Mouse (Mus musculus): ENCODE results near the gene Fxyd3. TPM values are rescaled to one million over a fixed set of nuclear protein-coding genes. Genes with fewer than 3 reads are reported as not detected.

Fxyd3 gene
- polyA plus RNA-seq, 1 experiment = 22.7 TPM

DNA sequence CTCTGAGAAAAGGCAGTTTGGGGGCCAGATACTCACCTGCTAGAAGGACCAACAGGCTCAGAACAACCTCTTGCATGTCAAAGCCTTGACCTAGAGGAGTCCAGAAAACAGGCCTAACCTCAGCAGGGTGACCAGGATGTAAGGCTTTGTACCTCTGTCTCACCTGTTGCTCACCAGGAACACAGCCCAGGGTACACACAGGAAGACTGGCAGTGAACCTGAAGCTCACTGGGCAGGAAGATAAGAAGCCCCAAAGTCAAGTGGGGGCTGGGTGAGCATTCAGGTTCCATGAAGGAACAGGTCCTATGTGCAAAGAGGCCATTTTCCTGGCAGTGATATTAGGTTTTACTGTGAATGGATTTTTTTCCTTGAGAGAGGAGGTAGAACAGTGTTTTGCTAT is 3.0 kb downstream of the Fxyd3 start:
- TF ChIP-seq POLR2A (IDR thresholded peaks at IDR 0.05; ENCODE audit: low read depth, low read length) = no peak
- no peak for TF ChIP-seq CTCF (IDR thresholded peaks at IDR 0.05; ENCODE audit: extremely low read depth, insufficient read length, insufficient replicate concordance, low read depth, low read length)
- Histone ChIP-seq H3K27ac (ENCODE audit: insufficient read depth, low read depth, low read length) (no peak overlapping the region), H3K36me3 (ENCODE audit: control insufficient read depth, insufficient read depth, low read length) (no peaks in the 10 kb centered on the region), H3K27me3 (ENCODE audit: control insufficient read depth, insufficient read depth, low read length) (no peaks in the 10 kb centered on the region), H3K4me3 (ENCODE audit: low read depth, low read length) (no peak overlapping the region), H3K4me1 (ENCODE audit: control insufficient read depth, insufficient read depth, insufficient read length, low read length) (no peaks in the 10 kb centered on the region; the same call in 1 of the 2 replicates)

DNA sequence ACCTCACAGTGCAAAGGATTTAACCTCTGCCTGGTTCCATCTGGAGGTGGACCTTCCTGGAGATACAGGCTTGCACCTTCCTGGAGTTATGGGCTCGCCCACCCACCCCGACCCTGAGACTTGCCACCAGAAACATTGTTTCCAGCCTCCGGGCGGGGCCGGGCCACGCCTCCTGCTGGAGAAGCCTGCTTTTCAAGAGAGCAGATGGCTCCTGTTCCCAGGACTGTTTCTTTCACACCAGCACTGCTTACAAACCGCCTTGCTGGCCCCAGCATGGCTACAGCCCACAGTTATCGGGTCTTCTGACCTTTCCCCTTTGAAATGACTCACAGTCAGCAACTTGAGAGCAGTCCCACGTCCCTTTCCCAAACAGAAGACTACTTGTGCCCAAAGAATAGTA is 4.2 kb downstream of the Fxyd3 start:
- no peaks in the 10 kb centered on the region; the same call in 1 of the 2 replicates for H3K4me1 ChIP-seq (ENCODE audit: control insufficient read depth, insufficient read depth, insufficient read length, low read length)
- 21% methylated on average over 9 of the region's 9 CpGs for WGBS
- TF ChIP-seq POLR2A (IDR thresholded peaks at IDR 0.05; ENCODE audit: low read depth, low read length) = no peak
- no peak for TF ChIP-seq CTCF (IDR thresholded peaks at IDR 0.05; ENCODE audit: extremely low read depth, insufficient read length, insufficient replicate concordance, low read depth, low read length)
- no peak overlapping the region for H3K4me3 ChIP-seq (ENCODE audit: low read depth, low read length)
- H3K27ac ChIP-seq (ENCODE audit: insufficient read depth, low read depth, low read length) = no peak overlapping the region
- no peaks in the 10 kb centered on the region for H3K36me3 ChIP-seq (ENCODE audit: control insufficient read depth, insufficient read depth, low read length)
- no peaks in the 10 kb centered on the region for H3K27me3 ChIP-seq (ENCODE audit: control insufficient read depth, insufficient read depth, low read length)

DNA sequence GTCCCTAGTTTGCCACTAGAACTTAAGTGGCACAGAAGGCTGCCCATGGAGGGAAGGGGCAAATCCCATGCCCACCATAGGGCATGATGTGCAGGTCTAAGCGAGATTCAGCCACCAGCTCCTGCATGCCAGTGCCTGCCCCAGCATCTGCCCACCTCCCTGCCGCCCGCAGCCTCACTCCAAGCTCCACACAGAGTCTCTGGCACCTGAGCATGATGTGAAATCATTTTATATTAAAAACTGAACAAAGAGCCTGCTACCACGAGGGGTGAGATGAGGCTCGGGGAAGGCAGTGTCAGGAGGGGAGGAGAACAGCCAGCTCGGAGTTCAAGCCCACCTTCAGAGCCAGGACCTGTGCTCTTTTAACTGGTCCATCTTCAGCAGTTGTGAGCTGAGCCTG is 6.2 kb downstream of the Fxyd3 start:
- H3K36me3 ChIP-seq (ENCODE audit: control insufficient read depth, insufficient read depth, low read length) = no peaks in the 10 kb centered on the region
- 86% methylated on average over 6 of the region's 6 CpGs for WGBS
- H3K27ac ChIP-seq (ENCODE audit: insufficient read depth, low read depth, low read length) = no peak overlapping the region
- no peaks in the 10 kb centered on the region; the same call in 1 of the 2 replicates for H3K4me1 ChIP-seq (ENCODE audit: control insufficient read depth, insufficient read depth, insufficient read length, low read length)
- H3K4me3 ChIP-seq (ENCODE audit: low read depth, low read length) = no peak overlapping the region
- no peak for TF ChIP-seq CTCF (IDR thresholded peaks at IDR 0.05; ENCODE audit: extremely low read depth, insufficient read length, insufficient replicate concordance, low read depth, low read length)
- TF ChIP-seq POLR2A (IDR thresholded peaks at IDR 0.05; ENCODE audit: low read depth, low read length) = no peak
- no peaks in the 10 kb centered on the region for H3K27me3 ChIP-seq (ENCODE audit: control insufficient read depth, insufficient read depth, low read length)

DNA sequence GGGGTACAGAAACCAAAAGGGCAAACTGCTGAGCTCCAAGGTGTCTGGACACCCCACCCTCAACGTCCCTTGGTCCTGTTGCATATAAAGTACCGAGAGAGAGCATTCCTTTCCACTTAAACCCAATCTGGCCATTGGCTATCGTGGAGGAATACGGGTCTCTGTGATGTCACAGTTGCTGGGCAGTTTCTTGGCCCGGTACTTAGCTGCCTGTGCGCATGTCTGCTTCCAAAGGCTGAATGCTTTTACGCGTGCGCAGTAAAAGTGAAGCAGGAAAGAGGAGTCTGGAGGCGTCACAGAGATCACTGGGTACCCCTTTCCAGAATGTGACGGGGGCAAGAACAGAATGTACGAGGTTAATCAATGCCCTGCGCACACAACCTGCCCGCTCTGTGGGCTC is 7.0 kb downstream of the Fxyd3 start:
- H3K4me1 ChIP-seq (ENCODE audit: control insufficient read depth, insufficient read depth, insufficient read length, low read length) = no peaks in the 10 kb centered on the region; the same call in 1 of the 2 replicates
- 92% methylated on average over 14 of the region's 14 CpGs for WGBS
- H3K36me3 ChIP-seq (ENCODE audit: control insufficient read depth, insufficient read depth, low read length) = no peaks in the 10 kb centered on the region
- TF ChIP-seq CTCF (IDR thresholded peaks at IDR 0.05; ENCODE audit: extremely low read depth, insufficient read length, insufficient replicate concordance, low read depth, low read length) = no peak
- no peak for TF ChIP-seq POLR2A (IDR thresholded peaks at IDR 0.05; ENCODE audit: low read depth, low read length)
- H3K27ac ChIP-seq (ENCODE audit: insufficient read depth, low read depth, low read length) = no peak overlapping the region
- H3K27me3 ChIP-seq (ENCODE audit: control insufficient read depth, insufficient read depth, low read length) = no peaks in the 10 kb centered on the region
- no peak overlapping the region for H3K4me3 ChIP-seq (ENCODE audit: low read depth, low read length)

DNA sequence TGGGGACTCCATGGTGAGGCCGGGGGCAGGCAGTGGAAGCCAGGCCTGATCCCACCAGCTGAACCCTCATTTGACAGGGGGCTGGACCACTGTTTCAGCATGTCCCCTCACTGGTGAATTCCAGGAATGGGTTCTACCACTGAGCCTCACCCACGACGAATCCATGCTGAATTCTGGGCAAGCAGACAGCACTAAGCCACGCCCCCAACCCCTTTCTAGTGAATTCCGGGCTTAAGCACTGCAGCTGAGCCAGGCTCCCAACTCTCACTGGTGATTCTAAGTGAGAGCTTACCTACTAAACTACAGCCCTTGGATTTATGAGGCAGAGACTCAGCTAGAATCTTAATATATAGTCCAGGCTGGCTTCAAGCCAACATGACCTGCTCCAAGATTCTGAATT is 8.7 kb downstream of the Fxyd3 start:
- Histone ChIP-seq H3K27ac (ENCODE audit: insufficient read depth, low read depth, low read length) (no peak overlapping the region), H3K27me3 (ENCODE audit: control insufficient read depth, insufficient read depth, low read length) (no peaks in the 10 kb centered on the region), H3K4me1 (ENCODE audit: control insufficient read depth, insufficient read depth, insufficient read length, low read length) (no peaks in the 10 kb centered on the region; the same call in 1 of the 2 replicates), H3K4me3 (ENCODE audit: low read depth, low read length) (no peak overlapping the region), H3K36me3 (ENCODE audit: control insufficient read depth, insufficient read depth, low read length) (no peaks in the 10 kb centered on the region)
- 37% methylated on average over 5 of the region's 5 CpGs for WGBS
- TF ChIP-seq CTCF (IDR thresholded peaks at IDR 0.05; ENCODE audit: extremely low read depth, insufficient read length, insufficient replicate concordance, low read depth, low read length) (no peak), POLR2A (IDR thresholded peaks at IDR 0.05; ENCODE audit: low read depth, low read length) (no peak)

DNA sequence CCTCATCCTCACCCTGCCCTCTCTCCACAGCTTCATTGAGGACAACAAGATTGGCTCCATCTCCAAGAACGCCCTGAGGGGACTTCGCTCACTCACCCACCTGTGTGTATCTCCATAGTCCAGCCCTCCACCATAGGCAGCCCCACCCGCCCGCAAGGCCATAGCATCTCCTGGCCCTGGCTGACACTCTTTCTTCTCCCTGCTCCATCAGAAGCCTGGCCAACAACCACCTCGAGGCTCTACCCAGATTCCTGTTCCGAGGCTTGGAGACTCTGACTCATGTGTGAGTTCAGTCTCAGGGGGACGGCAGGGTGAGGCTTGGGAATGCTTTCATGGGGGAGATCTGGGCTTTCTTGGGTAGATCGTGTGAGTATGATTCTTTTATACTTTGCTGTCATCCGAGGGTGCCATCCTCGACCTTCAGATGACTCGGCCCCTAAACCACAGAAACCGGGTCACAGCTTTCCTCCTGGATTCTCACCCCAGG is 13.4 kb downstream of the Fxyd3 start:
- H3K27ac ChIP-seq (ENCODE audit: insufficient read depth, low read depth, low read length) = no peak overlapping the region
- H3K4me3 ChIP-seq (ENCODE audit: low read depth, low read length) = no peak overlapping the region
- no peak for TF ChIP-seq POLR2A (IDR thresholded peaks at IDR 0.05; ENCODE audit: low read depth, low read length)
- no peak for TF ChIP-seq CTCF (IDR thresholded peaks at IDR 0.05; ENCODE audit: extremely low read depth, insufficient read length, insufficient replicate concordance, low read depth, low read length)
- no peaks in the 10 kb centered on the region for H3K36me3 ChIP-seq (ENCODE audit: control insufficient read depth, insufficient read depth, low read length)
- 83% methylated on average over 12 of the region's 12 CpGs for WGBS
- H3K4me1 ChIP-seq (ENCODE audit: control insufficient read depth, insufficient read depth, insufficient read length, low read length) = no peaks in the 10 kb centered on the region
- H3K27me3 ChIP-seq (ENCODE audit: control insufficient read depth, insufficient read depth, low read length) = no peaks in the 10 kb centered on the region

DNA sequence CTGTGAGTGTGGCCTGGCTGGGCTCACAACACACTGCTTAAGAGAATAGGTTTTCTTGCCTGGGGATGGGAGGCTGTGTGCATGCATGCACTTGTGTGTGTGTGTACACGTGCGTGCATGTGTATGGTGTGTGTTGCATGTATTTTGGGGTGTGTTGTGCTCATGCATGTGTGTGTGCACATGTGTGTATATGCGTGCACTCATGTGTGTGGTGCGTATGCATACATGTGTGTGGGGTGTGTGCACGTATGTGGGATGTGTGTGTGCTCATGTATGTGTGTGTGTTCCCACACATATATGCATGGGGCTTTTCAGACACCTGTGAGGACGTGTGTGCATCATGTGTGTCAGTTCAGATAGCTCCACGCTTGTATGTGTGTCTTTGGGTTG is 15.9 kb downstream of the Fxyd3 start:
- no peaks in the 10 kb centered on the region for H3K27me3 ChIP-seq (ENCODE audit: control insufficient read depth, insufficient read depth, low read length)
- no peak overlapping the region for H3K27ac ChIP-seq (ENCODE audit: insufficient read depth, low read depth, low read length)
- WGBS = 89% methylated on average over 7 of the region's 7 CpGs
- H3K36me3 ChIP-seq (ENCODE audit: control insufficient read depth, insufficient read depth, low read length) = no peaks in the 10 kb centered on the region
- no peak overlapping the region for H3K4me3 ChIP-seq (ENCODE audit: low read depth, low read length)
- peaks cover 2% of the 10 kb centered on the region; the same call in 1 of the 2 replicates for H3K4me1 ChIP-seq (ENCODE audit: control insufficient read depth, insufficient read depth, insufficient read length, low read length)
- TF ChIP-seq POLR2A (IDR thresholded peaks at IDR 0.05; ENCODE audit: low read depth, low read length) = no peak
- no peak for TF ChIP-seq CTCF (IDR thresholded peaks at IDR 0.05; ENCODE audit: extremely low read depth, insufficient read length, insufficient replicate concordance, low read depth, low read length)
